Mouse (Mus musculus): ENCODE data around the gene Rufy1.

Gene Rufy1

GRCm38 (mm10) chr11:50388217-50388929 is 42.6 kb downstream of the Rufy1 start:
- in situ Hi-C loops (cut with MboI; ENCODE audit: unreplicated experiment in 2 of 2) = loop anchor here in 1 of 2 experiments (25.0 kb wide), 1 partner anchor 701 kb away; no protein-coding TSS in a partner anchor

GRCm38 (mm10) chr11:50387697-50388096 is 43.2 kb downstream of the Rufy1 start:
- in situ Hi-C loops (cut with MboI; ENCODE audit: unreplicated experiment in 2 of 2) = loop anchor here in 1 of 2 experiments (25.0 kb wide), 1 partner anchor 700 kb away; no protein-coding TSS in a partner anchor

GRCm38 (mm10) chr11:50387167-50387679 is 43.7 kb downstream of the Rufy1 start:
- in situ Hi-C loops (cut with MboI; ENCODE audit: unreplicated experiment in 2 of 2) = loop anchor here in 1 of 2 experiments (25.0 kb wide), 1 partner anchor 700 kb away; no protein-coding TSS in a partner anchor

- in situ Hi-C loops (cut with MboI; ENCODE audit: unreplicated experiment in 2 of 2) = loop anchor here in 1 of 2 experiments (25.0 kb wide), 1 partner anchor 694 kb away; no protein-coding TSS in a partner anchor
Measured at GRCm38 (mm10) chr11:50381311-50381710, 49.6 kb downstream of the Rufy1 start.

DNA sequence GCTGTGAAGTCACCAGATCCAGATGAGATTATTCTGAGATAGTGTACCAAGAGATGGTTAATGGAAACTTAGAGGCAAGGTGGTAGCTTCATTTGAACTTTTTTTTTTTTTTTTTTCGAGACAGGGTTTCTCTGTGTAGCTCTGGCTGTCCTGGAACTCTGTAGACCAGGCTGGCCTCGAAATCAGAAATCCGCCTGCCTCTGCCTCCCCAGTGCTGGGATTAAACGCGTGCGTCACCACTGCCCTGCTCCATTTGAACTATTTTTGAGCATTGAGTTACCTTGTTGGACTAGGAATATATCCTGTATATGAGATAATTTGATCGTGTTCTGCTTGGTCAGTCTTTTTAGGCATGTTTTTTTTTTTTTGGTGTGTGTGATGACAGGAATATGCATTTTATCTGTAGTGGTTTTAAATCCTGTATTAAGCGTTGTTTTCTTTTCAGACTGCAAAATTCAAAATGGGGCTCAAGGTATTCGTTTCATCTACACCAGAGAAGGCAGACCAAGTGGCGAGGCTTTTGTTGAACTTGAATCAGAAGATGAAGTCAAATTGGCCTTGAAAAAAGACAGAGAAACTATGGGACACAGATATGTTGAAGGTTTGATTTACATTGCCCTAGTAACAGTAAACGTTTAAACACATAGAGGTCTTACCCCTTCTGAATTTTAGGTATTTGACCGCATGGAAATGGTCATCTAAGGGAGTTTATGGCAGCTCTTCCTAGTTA is 51.7 kb downstream of the Rufy1 start:
- in situ Hi-C loops (cut with MboI; ENCODE audit: unreplicated experiment in 2 of 2) = loop anchor here in 1 of 2 experiments (25.0 kb wide), 1 partner anchor 692 kb away; no protein-coding TSS in a partner anchor

DNA sequence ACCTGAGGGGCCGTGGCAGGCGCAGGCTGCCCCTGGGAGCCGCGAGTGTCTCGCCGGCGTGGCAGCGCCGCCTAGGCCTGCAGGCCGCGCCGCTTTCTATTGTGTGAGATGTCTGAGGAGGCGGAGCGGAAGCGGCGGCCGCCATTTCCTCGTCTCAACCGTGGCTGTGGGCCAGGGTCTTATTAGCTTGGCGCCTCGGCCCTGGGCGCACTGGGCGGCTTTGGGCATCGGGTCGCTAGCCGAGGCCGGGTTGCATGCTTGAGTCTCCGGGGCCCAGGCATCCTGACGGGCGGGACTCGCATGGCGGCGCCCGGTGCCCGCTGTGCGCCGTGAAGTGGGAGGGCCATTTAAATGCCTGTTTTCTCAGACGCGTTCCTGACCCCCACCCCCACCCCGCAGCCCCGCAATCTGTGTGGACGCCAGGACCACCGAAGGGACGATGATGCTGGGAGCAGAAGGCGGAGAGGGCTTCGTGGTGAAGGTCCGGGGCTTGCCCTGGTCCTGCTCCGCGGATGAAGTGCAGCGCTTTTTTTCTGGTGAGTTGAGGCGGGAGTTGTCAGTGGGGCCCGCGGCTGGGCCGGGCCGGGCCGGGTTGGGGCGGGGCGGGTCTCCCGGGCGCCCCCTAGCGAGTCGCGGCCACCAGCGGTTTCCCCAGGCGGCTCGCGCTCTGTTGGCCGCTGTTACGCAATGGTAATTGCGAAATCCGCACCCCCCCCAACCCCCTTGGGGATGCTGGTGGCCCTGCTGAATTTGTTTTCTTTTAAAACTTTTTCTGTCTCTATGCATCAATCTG is 52.8 kb downstream of the Rufy1 start:
- in situ Hi-C loops (cut with MboI; ENCODE audit: unreplicated experiment in 2 of 2) = loop anchor here in 1 of 2 experiments (25.0 kb wide), 1 partner anchor 691 kb away; no protein-coding TSS in a partner anchor

- in situ Hi-C loops (cut with MboI; ENCODE audit: unreplicated experiment in 2 of 2) = loop anchor here in 1 of 2 experiments (25.0 kb wide), 1 partner anchor 690 kb away; no protein-coding TSS in a partner anchor
Measured at GRCm38 (mm10) chr11:50376911-50377891, 53.7 kb downstream of the Rufy1 start, which contains the start of gene Hnrnph1. Hnrnph1 (plus strand) TSS chr11:50376990.

DNA sequence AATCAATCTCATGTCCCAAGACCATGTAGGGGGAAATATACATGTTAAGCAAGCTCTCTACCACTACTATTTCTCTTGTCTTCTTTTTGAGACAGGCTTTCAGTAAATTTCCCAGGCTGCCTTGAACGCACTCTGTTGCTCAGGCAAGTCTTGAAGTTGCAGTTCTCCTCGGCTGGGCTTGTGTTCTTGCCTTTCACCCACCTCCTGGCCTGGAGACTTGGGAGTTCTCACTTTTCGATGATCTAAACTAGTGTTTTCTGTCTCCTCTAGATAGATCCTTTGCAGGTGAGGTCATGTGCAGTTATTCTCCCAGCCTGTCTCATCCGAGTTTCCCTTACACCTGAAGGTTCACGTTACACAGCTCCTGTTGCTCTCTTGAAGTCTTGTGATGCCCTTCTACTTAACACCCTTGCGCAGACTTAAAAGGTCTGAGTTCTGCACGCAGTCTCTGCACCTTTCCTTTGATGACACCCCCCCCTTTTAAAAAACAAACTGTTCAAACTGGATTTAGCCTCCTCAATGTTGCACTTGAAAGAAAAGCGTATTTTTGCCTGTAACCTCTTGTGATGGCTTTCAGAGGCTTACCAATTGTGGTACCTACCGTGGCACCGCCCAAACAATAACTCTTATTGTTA is 54.7 kb downstream of the Rufy1 start:
- in situ Hi-C loops (cut with MboI; ENCODE audit: unreplicated experiment in 2 of 2) = loop anchor here in 1 of 2 experiments (25.0 kb wide), 1 partner anchor 689 kb away; no protein-coding TSS in a partner anchor

- in situ Hi-C loops (cut with MboI; ENCODE audit: unreplicated experiment in 2 of 2) = loop anchor here in 1 of 2 experiments (25.0 kb wide), 1 partner anchor 688 kb away; no protein-coding TSS in a partner anchor
Measured at GRCm38 (mm10) chr11:50375421-50375820, 55.5 kb downstream of the Rufy1 start.

DNA sequence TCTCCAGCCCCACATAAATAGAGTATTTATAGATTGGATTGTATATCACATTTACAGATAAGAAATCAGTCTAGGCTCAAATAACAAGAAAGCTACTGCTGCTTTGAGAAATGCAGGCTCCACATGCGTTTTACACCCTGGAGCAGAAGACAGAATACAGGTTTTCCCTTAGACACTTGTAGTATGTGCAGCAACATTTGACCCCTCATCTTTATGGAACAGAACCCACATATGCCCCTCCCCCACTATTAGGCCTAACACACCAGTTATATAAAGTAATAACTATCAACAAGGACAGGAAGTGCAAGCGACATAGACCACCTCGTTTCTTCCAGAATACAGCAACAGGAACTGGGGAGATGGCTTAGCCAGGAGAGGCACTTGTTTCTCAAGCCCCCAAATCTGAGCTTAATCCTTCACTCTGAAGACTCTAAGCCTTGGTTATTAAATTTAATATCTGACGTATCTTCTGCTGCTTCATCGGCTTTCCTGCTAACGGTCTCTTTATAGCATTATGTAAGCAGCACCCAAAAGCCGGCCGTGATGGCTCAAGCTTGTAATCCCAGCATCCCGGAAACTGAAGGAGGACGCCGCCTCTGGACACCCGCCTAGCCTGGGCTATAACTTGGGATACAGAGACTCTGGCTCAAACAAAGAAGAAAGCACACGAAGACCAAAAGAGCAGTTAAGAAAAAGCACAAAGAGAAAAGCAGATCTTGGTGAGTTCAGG is 56.5 kb downstream of the Rufy1 start:
- in situ Hi-C loops (cut with MboI; ENCODE audit: unreplicated experiment in 2 of 2) = loop anchor here in 1 of 2 experiments (25.0 kb wide), 1 partner anchor 687 kb away; no protein-coding TSS in a partner anchor

DNA sequence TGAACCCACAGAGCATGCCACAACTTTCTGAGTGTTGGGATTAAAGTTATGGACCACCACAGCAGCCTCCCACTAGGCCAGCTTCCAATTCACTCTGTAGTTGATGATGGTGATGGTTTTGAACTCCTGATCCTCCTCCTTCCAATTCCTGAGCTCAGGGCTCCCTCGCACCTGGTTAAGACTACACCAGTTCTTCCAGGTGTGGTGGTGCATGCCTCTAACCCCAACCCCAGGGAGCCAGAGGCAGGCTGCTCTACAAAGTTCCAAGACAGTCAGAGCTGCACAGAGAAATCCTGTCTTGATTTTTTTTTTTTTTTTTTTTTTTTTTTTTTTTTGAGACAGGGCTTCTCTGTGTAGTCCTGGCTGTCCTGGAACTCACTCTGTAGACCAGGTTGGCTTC is 57.3 kb downstream of the Rufy1 start:
- in situ Hi-C loops (cut with MboI; ENCODE audit: unreplicated experiment in 2 of 2) = no loop called here

DNA sequence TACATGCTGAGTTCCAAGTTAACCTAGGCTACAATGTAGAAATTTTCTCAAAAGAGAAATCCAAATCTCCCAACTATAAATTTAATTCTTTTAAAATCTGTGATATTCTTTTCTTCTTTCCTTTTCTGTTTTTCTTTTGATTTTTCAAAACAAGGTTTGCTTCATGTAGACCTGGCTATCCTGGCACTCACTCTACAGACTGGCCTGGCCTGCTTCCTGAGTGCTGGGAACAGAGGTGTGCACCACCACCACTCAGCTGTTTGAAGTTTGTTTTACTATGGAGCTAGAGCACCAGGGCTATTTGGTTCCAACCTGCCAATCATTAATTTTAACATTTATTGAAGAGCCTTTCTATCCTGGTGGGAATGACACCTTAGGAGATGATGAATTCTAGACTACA is 57.8 kb downstream of the Rufy1 start:
- in situ Hi-C loops (cut with MboI; ENCODE audit: unreplicated experiment in 2 of 2) = no loop called here

GRCm38 (mm10) chr11:50371911-50372310 is 59.0 kb downstream of the Rufy1 start:
- in situ Hi-C loops (cut with MboI; ENCODE audit: unreplicated experiment in 2 of 2) = no loop called here

DNA sequence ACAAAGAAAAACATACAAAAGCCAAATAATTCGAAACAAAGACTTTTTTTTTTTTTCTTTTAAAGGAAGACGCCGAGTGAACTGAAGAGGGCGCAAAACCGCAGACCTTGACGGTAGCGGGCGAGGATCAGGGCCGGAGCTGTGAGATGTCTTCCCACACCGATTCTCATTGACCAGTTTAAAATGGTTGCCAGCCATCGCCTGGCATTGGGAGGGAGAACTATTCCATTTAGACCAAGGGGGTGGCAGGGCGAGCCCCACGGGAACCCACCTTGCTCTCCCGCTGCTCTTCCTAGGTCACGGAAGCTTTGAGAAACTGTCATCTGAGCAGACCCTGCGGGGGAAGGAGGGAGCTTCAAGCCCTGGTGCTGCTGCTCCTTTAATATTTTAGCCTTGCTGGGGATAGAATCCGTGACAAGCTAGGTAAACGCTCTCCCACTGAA is 59.5 kb downstream of the Rufy1 start:
- in situ Hi-C loops (cut with MboI; ENCODE audit: unreplicated experiment in 2 of 2) = no loop called here

DNA sequence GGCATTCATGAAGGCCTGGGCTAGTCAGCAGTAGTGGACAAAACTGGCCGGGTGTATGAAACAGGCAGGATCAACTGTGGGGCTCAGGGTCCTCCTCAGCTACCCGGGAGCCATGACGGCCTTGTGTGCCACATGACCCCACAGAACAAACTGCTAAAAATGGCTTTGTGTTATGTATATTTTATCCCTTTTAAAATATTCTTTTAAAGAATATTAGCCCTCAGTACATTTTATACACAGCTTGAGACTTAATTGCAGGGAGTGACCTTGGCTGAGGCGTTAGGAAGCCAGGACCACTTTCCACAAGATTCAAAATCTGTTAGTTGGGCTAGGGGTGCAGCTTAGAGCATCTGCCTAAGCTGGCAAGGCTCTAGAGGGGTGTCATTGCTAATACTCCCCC is 60.0 kb downstream of the Rufy1 start:
- in situ Hi-C loops (cut with MboI; ENCODE audit: unreplicated experiment in 2 of 2) = no loop called here

DNA sequence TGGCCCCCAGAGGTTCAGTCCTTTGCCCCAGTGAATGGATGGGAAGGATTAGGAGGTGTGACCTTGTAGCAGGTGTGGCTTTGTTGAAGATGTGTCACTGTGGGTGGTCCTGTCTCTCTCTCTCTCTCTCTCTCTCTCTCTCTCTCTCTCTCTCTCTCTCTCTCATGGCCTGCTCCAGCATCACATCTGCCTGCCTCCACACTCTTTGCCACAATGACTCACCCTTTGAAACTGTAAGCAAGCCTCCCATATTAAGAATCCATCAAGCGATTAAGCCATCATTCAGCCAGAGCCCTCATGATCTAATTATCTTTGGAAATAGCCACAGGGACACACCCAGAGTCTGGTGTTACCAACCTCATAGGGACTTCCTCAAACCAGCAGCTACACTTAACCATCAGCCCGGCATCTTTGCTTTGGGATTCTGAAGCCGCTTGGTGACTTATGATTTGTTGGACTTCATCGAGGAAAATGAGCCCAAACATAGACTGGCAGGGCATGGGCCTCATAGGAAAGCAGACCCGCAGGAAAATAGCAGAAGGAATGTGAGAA is 61.5 kb downstream of the Rufy1 start:
- in situ Hi-C loops (cut with MboI; ENCODE audit: unreplicated experiment in 2 of 2) = loop anchor here (5.0 to 10.0 kb wide), 6 partner anchors 102 to 387 kb away; no protein-coding TSS in a partner anchor

GRCm38 (mm10) chr11:50367531-50367930 is 63.4 kb downstream of the Rufy1 start:
- in situ Hi-C loops (cut with MboI; ENCODE audit: unreplicated experiment in 2 of 2) = loop anchor here (5.0 to 10.0 kb wide), 6 partner anchors 100 to 385 kb away; no protein-coding TSS in a partner anchor

Measured in v-Abl transformed pro-B cells (cell line).